Mouse (Mus musculus): ENCODE measurements around the gene Il17rb.

Gene Il17rb

GRCm38 (mm10) chr14:29950805-29951204 lies 57.9 kb downstream of the Il17rb start:
- DNase-seq: no peak

GRCm38 (mm10) chr14:29946761-29947309 lies 61.9 kb downstream of the Il17rb start:
- DNase-seq: no peak

Data from cerebellum, adult 11-12 months (tissue).